Mouse (Mus musculus): ENCODE results near the gene Wap. TPM values are rescaled to one million over a fixed set of nuclear protein-coding genes. Genes with fewer than 3 reads are reported as not detected.

The Wap gene
- polyA plus RNA-seq, 1 experiment from 2014 or later, result not detected

GRCm38 (mm10) chr11:6624619-6625382 is 13.6 kb downstream of the Wap start:
- 75% methylated on average over 14 of the region's 14 CpGs for WGBS
- H3K4me3 ChIP-seq, result peak overlapping the region; percentile 84

GRCm38 (mm10) chr11:6623704-6624103 is 14.7 kb downstream of the Wap start:
- 96% methylated on average over 10 of the region's 10 CpGs for WGBS
- no peak for DNase-seq (ENCODE audit: low spot score)
- H3K27me3 ChIP-seq (ENCODE audit: low read depth, poor library complexity, severe bottlenecking), result no peaks in the 10 kb centered on the region
- H3K4me3 ChIP-seq, result peak overlapping the region; percentile 84; the same call in 1 of the 2 replicates
- H3K27ac ChIP-seq (replicated peaks), result no peak overlapping the region
- peaks cover 30% of the 10 kb centered on the region for H3K4me1 ChIP-seq
- H3K9me3 ChIP-seq (replicated peaks), result no peaks in the 10 kb centered on the region
- H3K36me3 ChIP-seq, result peaks cover 62% of the 10 kb centered on the region

More at GRCm38 (mm10) chr11:6624619-6625382, 13.6 kb downstream of the Wap start:
- Histone ChIP-seq H3K27me3 (ENCODE audit: low read depth, poor library complexity, severe bottlenecking) (no peaks in the 10 kb centered on the region), H3K9me3 (replicated peaks) (no peaks in the 10 kb centered on the region), H3K27ac (replicated peaks) (peak overlapping the region; percentile 95), H3K4me1 (peaks cover 30% of the 10 kb centered on the region), H3K36me3 (peaks cover 51% of the 10 kb centered on the region)
- DNase-seq (ENCODE audit: low spot score), result no peak

DNA sequence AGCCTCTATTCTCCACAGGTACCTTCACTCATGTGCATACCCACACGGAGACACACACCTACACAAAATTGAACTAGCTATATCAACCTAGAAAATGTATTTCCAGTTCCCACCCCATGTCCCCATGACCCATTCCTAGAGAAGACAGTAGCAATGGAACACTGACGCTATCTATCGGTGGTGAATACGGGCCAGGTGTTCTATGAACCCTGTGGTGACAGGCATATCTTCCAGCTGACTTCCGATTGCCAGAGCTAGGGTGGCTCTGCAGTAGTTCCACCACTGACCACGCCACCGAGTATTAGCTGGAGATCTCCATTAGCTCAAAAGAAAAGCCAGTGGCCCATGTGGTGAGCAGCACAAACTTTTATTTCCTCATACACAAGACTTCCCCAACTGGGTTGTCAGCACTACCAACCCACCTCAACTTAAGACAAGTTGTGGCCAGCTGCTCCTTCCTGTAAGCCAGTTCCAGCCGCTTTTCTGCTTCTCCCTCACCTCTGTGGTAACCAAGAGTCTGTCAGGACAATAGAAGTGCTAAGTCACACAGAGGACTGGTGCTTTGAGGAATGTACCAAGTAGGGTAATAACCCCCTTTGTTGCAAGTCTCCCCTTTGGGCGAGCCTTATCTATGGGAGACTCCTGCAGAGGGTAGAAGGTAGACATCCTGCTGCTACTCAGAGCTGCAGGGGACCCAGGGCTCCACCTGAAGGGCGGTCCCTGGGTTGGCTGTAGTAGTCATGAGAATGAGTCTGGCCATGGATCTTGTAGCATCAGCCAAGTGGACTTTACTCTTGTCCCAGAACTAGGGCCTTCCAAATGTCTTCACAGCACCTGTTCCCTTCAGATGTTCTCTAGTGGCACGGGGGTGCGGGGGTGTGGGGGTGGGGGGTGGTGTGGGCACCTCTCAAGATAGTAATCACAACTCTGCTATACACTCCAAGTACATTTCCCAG is 22.9 kb downstream of the Wap start:
- Histone ChIP-seq H3K36me3 (peaks cover 100% of the 10 kb centered on the region), H3K27me3 (ENCODE audit: low read depth, poor library complexity, severe bottlenecking) (no peaks in the 10 kb centered on the region), H3K4me1 (no peaks in the 10 kb centered on the region), H3K9me3 (replicated peaks) (no peaks in the 10 kb centered on the region), H3K27ac (replicated peaks) (no peak overlapping the region), H3K4me3 (no peak overlapping the region)
- WGBS, result 92% methylated on average over 12 of the region's 12 CpGs
- no peak for DNase-seq (ENCODE audit: low spot score)

GRCm38 (mm10) chr11:6605491-6606399 is 32.7 kb downstream of the Wap start, which contains the start of gene Nacad:
Nacad (minus strand) TSS chr11:6606053.
- H3K36me3 ChIP-seq, result peaks cover 22% of the 10 kb centered on the region
- DNase-seq (ENCODE audit: low spot score), result peak; percentile 80
- 4% methylated on average over 41 of the region's 41 CpGs for WGBS
- peaks cover 40% of the 10 kb centered on the region for H3K27me3 ChIP-seq (ENCODE audit: low read depth, poor library complexity, severe bottlenecking)
- no peaks in the 10 kb centered on the region for H3K9me3 ChIP-seq (replicated peaks)
- H3K27ac ChIP-seq (replicated peaks), result peak within 1 kb of the TSS; percentile 81
- peak within 1 kb of the TSS; percentile 60 for H3K4me3 ChIP-seq
- peaks cover 53% of the 10 kb centered on the region for H3K4me1 ChIP-seq

DNA sequence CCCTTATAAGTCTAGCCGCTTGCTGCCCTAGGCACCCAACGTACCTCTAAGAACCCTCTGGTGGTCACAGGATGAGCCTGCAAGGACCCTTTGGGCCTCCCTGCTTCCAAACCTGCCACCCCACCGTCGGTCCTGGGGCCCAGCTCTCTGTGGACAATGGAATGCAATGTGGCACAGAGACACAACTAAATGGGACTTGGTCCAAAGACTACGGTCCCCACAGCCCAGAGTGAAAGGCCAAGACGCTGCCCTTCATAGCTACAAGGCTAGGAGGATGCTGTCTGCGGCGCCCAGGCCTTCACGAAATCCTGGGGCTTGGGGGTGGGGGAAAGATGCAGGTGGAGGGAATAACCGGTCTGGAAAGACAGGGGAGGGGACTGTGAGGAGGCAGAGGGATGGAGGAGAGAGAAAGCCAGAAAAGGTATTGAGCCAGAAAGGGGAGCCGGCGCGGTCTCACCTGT is 33.4 kb downstream of the Wap start:
- Histone ChIP-seq H3K4me3 (peak overlapping the region; percentile 60), H3K27ac (replicated peaks) (peak overlapping the region; percentile 81), H3K9me3 (replicated peaks) (no peaks in the 10 kb centered on the region), H3K27me3 (ENCODE audit: low read depth, poor library complexity, severe bottlenecking) (peaks cover 40% of the 10 kb centered on the region), H3K4me1 (peaks cover 60% of the 10 kb centered on the region), H3K36me3 (peaks cover 21% of the 10 kb centered on the region; the same call in 1 of the 2 replicates)
- 16% methylated on average over 13 of the region's 13 CpGs for WGBS
- DNase-seq (ENCODE audit: low spot score), result no peak

- peak overlapping the region; percentile 60 for H3K4me3 ChIP-seq
- no peak for DNase-seq (ENCODE audit: low spot score)
- no peaks in the 10 kb centered on the region for H3K9me3 ChIP-seq (replicated peaks)
- H3K27me3 ChIP-seq (ENCODE audit: low read depth, poor library complexity, severe bottlenecking), result peaks cover 40% of the 10 kb centered on the region
- peak overlapping the region; percentile 81 for H3K27ac ChIP-seq (replicated peaks)
- peaks cover 20% of the 10 kb centered on the region; the same call in 1 of the 2 replicates for H3K36me3 ChIP-seq
- peaks cover 65% of the 10 kb centered on the region for H3K4me1 ChIP-seq
Observed at GRCm38 (mm10) chr11:6604604-6604936, 33.9 kb downstream of the Wap start.

- H3K4me1 ChIP-seq, result peaks cover 70% of the 10 kb centered on the region
- peaks cover 20% of the 10 kb centered on the region; the same call in 1 of the 2 replicates for H3K36me3 ChIP-seq
- H3K9me3 ChIP-seq (replicated peaks), result no peaks in the 10 kb centered on the region
- no peak for DNase-seq (ENCODE audit: low spot score)
- 39% methylated on average over 12 of the region's 12 CpGs for WGBS
- H3K27ac ChIP-seq (replicated peaks), result peak overlapping the region; percentile 81; the same call in 1 of the 2 replicates
- peak overlapping the region; percentile 60 for H3K4me3 ChIP-seq
- H3K27me3 ChIP-seq (ENCODE audit: low read depth, poor library complexity, severe bottlenecking), result peaks cover 40% of the 10 kb centered on the region
Observed at GRCm38 (mm10) chr11:6603887-6604603, 34.4 kb downstream of the Wap start.

GRCm38 (mm10) chr11:6603224-6603623 is 35.2 kb downstream of the Wap start:
- 85% methylated on average over 9 of the region's 9 CpGs for WGBS
- Histone ChIP-seq H3K27ac (replicated peaks) (no peak overlapping the region), H3K4me1 (peaks cover 78% of the 10 kb centered on the region), H3K4me3 (peak overlapping the region; percentile 60; the same call in 1 of the 2 replicates), H3K27me3 (ENCODE audit: low read depth, poor library complexity, severe bottlenecking) (peaks cover 40% of the 10 kb centered on the region), H3K36me3 (peaks cover 22% of the 10 kb centered on the region), H3K9me3 (replicated peaks) (no peaks in the 10 kb centered on the region)
- DNase-seq (ENCODE audit: low spot score), result no peak

DNA sequence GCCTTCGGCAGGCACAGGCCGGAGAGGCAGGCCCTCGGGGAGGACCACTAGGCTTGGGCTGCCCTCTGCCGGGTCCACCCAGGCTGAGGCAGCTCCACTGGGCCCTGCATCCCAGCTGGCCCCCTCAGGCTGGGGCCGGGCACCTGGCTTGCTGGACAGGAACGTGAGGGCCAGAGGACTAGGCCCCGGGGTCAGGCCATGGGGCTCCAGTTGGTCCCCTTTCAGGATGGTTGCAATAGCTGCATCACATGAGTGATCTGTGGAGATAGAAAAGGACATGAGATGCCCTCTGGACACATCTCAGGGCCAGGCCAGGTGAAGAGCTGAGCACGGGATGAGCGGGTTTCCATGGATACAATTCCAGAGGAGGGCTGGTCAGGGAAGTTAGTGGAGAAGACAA is 35.8 kb downstream of the Wap start:
- Histone ChIP-seq H3K27me3 (ENCODE audit: low read depth, poor library complexity, severe bottlenecking) (peaks cover 40% of the 10 kb centered on the region), H3K27ac (replicated peaks) (no peak overlapping the region), H3K36me3 (peaks cover 28% of the 10 kb centered on the region), H3K4me3 (0 out of 2 replicates have a peak overlapping the region, but pooled peaks have one; percentile 10), H3K9me3 (replicated peaks) (no peaks in the 10 kb centered on the region), H3K4me1 (peaks cover 84% of the 10 kb centered on the region)
- WGBS, result 84% methylated on average over 9 of the region's 9 CpGs
- DNase-seq (ENCODE audit: low spot score), result no peak

DNA sequence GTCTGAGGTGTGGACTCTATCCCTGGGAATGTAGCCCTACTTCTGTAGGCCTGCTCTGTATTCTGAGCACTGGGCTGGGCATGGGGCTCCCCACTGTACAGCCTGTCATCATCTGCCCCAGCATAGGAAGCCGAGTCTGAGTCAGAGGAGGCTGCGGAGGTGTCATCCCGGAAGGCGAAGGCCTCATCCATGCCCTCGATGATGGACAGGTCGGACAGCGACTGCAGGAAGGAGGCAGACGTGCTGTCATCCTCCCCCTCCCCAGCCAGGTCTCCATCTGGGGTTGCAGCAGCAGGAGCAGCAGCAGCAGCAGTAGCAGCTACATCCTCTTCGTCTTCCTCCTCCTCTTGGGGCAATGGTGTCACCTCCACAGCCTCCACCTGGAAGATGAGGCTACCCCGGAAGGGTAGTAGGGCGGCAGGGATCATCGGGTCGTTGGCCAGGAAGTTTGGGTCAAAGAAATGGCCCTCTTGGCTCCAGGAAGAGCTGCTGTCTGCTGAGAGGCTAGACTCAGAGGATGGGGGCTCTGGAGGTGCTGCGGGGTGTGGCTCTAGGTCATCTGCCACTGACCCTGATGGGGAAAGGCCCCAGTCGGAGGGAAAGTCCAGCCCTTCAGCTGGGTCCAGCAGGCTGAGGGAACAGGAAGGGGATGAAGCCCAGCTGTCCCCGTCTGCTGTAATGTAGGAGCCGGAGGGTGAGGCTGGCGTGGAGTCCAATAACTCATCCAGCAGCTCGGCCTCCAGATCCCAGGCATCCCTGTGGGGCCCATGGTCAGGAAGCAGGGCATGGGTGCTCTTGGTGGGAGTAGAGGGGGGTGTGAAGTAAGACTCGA is 36.6 kb downstream of the Wap start:
- DNase-seq (ENCODE audit: low spot score), result no peak
- Histone ChIP-seq H3K36me3 (peaks cover 36% of the 10 kb centered on the region), H3K27me3 (ENCODE audit: low read depth, poor library complexity, severe bottlenecking) (peaks cover 40% of the 10 kb centered on the region), H3K27ac (replicated peaks) (0 out of 2 replicates have a peak overlapping the region, but pooled peaks have one; percentile 6), H3K4me1 (peaks cover 88% of the 10 kb centered on the region), H3K9me3 (replicated peaks) (no peaks in the 10 kb centered on the region), H3K4me3 (no peak overlapping the region)
- WGBS, result 86% methylated on average over 20 of the region's 20 CpGs

Measured in midbrain, embryonic 10.5 days (tissue).